Mouse (Mus musculus) gastrocnemius, postnatal 14 days (tissue): ENCODE measurements around the gene Syn3. TPM values are rescaled to one million over a fixed set of nuclear protein-coding genes. Genes with fewer than 3 reads are reported as not detected.
"Not testable (repeated sequence)": the region's sequence is repeated elsewhere in the genome, so short reads cannot be mapped to it uniquely, and the experiment has no call there.

Experiments used
- DNase-seq: peaks from one replicate; pipeline ENCODE4 v3.0.0; 2021; ENCODE audit warnings: mixed read lengths
- intact Hi-C: fragments of 180-260 bp; cut with DNase I; formaldehyde crosslinking; loops from one replicate; pipeline ENCODE4 v1.15.1; 2025; ENCODE audit warnings: low total_unique reads
- total RNA-seq, 2 experiments: library from RNA; stranded (reverse); gene quantifications; 2 replicates each; pipeline ENCODE4 v1.2.3; 2021

The Syn3 gene
- total RNA-seq, 2 experiments from 2014 or later: 0.13 to 0.27 TPM

GRCm38 (mm10) chr10:86062261-86063017, 436.3 kb downstream of the Syn3 start:
- intact Hi-C loops: no loop called here
- DNase-seq: no peak

- intact Hi-C loops: no loop called here
- DNase-seq: no peak
These were observed 438.4 kb downstream of the Syn3 start for GRCm38 (mm10) chr10:86060267-86060666.

- intact Hi-C loops: no loop called here
- DNase-seq: no peak
These were observed 441.0 kb downstream of the Syn3 start for GRCm38 (mm10) chr10:86057712-86058111.

- DNase-seq: no peak
- intact Hi-C loops: no loop called here
These were observed 441.4 kb downstream of the Syn3 start for GRCm38 (mm10) chr10:86057286-86057685.

GRCm38 (mm10) chr10:86056297-86056903, 442.3 kb downstream of the Syn3 start:
- DNase-seq: no peak
- intact Hi-C loops: no loop called here

- intact Hi-C loops: no loop called here
- no peak for DNase-seq
These were observed 445.7 kb downstream of the Syn3 start for GRCm38 (mm10) chr10:86052818-86053522.

GRCm38 (mm10) chr10:86050522-86050921, 448.2 kb downstream of the Syn3 start:
- no peak for DNase-seq
- intact Hi-C loops: no loop called here

GRCm38 (mm10) chr10:86047786-86048185, 450.9 kb downstream of the Syn3 start:
- intact Hi-C loops: no loop called here

GRCm38 (mm10) chr10:86046371-86046770, 452.3 kb downstream of the Syn3 start:
- no peak for DNase-seq
- intact Hi-C loops: no loop called here

More at GRCm38 (mm10) chr10:86047786-86048185, 450.9 kb downstream of the Syn3 start:
- no peak for DNase-seq

GRCm38 (mm10) chr10:86044066-86044465, 454.6 kb downstream of the Syn3 start:
- DNase-seq: no peak
- intact Hi-C loops: no loop called here

GRCm38 (mm10) chr10:86043651-86044050, 455.0 kb downstream of the Syn3 start:
- intact Hi-C loops: no loop called here
- no peak for DNase-seq

GRCm38 (mm10) chr10:86034007-86034728, 464.5 kb downstream of the Syn3 start:
- intact Hi-C loops: no loop called here
- DNase-seq: no peak

- DNase-seq: no peak
- intact Hi-C loops: no loop called here
These were observed 466.2 kb downstream of the Syn3 start for GRCm38 (mm10) chr10:86032517-86032916.

GRCm38 (mm10) chr10:86030743-86031142, 468.0 kb downstream of the Syn3 start:
- intact Hi-C loops: no loop called here
- no peak for DNase-seq

- DNase-seq, intact Hi-C loops: not testable (repeated sequence)
These were observed 471.9 kb downstream of the Syn3 start for GRCm38 (mm10) chr10:86026807-86027206.

GRCm38 (mm10) chr10:86026354-86026753, 472.3 kb downstream of the Syn3 start:
- intact Hi-C loops: no loop called here
- no peak for DNase-seq

GRCm38 (mm10) chr10:86025906-86026305, 472.8 kb downstream of the Syn3 start:
- intact Hi-C loops: no loop called here
- DNase-seq: no peak

GRCm38 (mm10) chr10:86023149-86023548, 475.5 kb downstream of the Syn3 start:
- intact Hi-C loops: no loop called here
- no peak for DNase-seq

GRCm38 (mm10) chr10:86022474-86022816, 476.3 kb downstream of the Syn3 start:
- intact Hi-C loops: no loop called here
- no peak for DNase-seq
